In the genomic region with DNA sequence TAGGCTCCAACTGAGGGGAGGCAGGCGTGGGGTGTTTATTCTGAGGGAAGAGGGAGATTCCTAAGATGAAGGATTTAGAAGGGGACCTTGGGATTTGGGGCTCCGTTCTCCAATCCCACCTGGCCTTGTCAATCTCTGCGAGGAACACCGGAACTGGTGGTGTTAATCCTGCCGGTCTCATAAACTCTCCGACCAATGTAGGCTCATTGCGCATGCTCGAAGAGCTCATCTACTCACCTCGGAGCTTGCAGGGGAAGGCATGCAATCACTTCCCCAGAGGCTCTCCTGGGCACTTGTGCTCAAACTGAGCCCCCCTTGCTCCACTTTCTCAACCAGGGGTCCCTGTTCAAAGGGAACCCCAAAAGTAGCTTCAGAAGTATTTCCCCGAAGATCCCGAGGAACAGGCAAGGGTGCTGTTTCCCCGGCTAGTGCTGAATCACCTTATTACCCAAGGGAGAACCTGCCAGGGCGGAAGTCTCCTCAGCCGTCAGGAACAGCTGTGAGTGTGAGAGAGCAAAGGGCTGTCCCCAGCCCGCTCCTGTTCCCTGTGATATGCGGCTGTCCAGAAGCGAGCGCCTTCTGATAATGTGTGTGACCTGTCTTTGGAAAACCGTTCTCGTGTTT, we compare ENCODE assay signal across 10 mouse cellular contexts. TPM values are rescaled to one million over a fixed set of nuclear protein-coding genes. Genes with fewer than 3 reads are reported as not detected.
A peak's percentile ranks its signal among the peaks of the same experiment; 100 is the strongest.
DNase-seq lines count a peak whose midpoint lies in the region; ATAC-seq lines count a peak whose summit lies in the region.
"Had no signal": no experiment of that assay in that cellular context is flagged by ENCODE, and none has a peak within 500 bp of the region (broad histone marks: within the 10 kb centered on the region; RNA-seq: fewer than 3 reads in every experiment).

No protein-coding gene starts in this region.

- peak overlapping the region; percentile 45 for H3K4me2 ChIP-seq in hindbrain, embryonic 15.5 days
- H3K4me2 ChIP-seq in hindbrain, embryonic 11.5 days (replicated peaks; ENCODE audit: low read depth, low read length), result no peak overlapping the region
- peak overlapping the region; percentile 32 for H3K4me2 ChIP-seq in intestine, embryonic 16.5 days (ENCODE audit: low read depth, low read length)
- H3K4me2 ChIP-seq in neural tube, embryonic 15.5 days, result peak overlapping the region; percentile 31
- H3K4me2 ChIP-seq: liver, embryonic 13.5 days had no signal

- no peak overlapping the region for H3K4me3 ChIP-seq in hindbrain, embryonic 15.5 days
- no peak overlapping the region for H3K4me3 ChIP-seq in hindbrain, embryonic 11.5 days (ENCODE audit: low read depth, low read length)
- peak overlapping the region; percentile 25 for H3K4me3 ChIP-seq in intestine, embryonic 16.5 days (ENCODE audit: low read length)
- H3K4me3 ChIP-seq in neural tube, embryonic 15.5 days (replicated peaks), result no peak overlapping the region
- H3K4me3 ChIP-seq: liver, embryonic 13.5 days; stomach, embryonic 15.5 days had no signal

- no peak for DNase-seq in hindbrain, embryonic 11.5 days (ENCODE audit: low spot score)
- DNase-seq in embryo, embryonic 10.5 days (ENCODE audit: low spot score), result no peak
- DNase-seq in left cerebral cortex, postnatal 14 days (ENCODE audit: low spot score in 2 of 2), result no peak
- no peak for DNase-seq in cerebellum, adult 9-11 months
- DNase-seq: liver, embryonic 13.5 days had no signal

- WGBS in hindbrain, embryonic 15.5 days, result 66% methylated on average over 20 of the region's 20 CpGs
- 56% methylated on average over 20 of the region's 20 CpGs for WGBS in hindbrain, embryonic 11.5 days
- WGBS in intestine, embryonic 16.5 days, result 42% methylated on average over 20 of the region's 20 CpGs
- 54% methylated on average over 20 of the region's 20 CpGs for WGBS in neural tube, embryonic 15.5 days

- H3K9me3 ChIP-seq in hindbrain, embryonic 15.5 days, result no peaks in the 10 kb centered on the region
- no peaks in the 10 kb centered on the region for H3K9me3 ChIP-seq in hindbrain, embryonic 11.5 days (ENCODE audit: control insufficient read depth, low read length)
- no peaks in the 10 kb centered on the region for H3K9me3 ChIP-seq in intestine, embryonic 16.5 days (ENCODE audit: control insufficient read depth, low read length)
- H3K9me3 ChIP-seq in neural tube, embryonic 15.5 days (replicated peaks), result no peaks in the 10 kb centered on the region
- H3K9me3 ChIP-seq: liver, embryonic 13.5 days; stomach, embryonic 15.5 days had no signal

- ATAC-seq in hindbrain, embryonic 15.5 days (ENCODE audit: low FRiP score, low read depth), result no peak
- ATAC-seq in hindbrain, embryonic 11.5 days (ENCODE audit: low FRiP score), result no peak
- peak; percentile 90 for ATAC-seq in common myeloid progenitor, adult 5-6 weeks (replicated peaks; ENCODE audit: low read depth, poor library complexity, severe bottlenecking)
- ATAC-seq in intestine, embryonic 16.5 days, result peak; percentile 78; the same call in 1 of the 2 replicates
- ATAC-seq in neural tube, embryonic 15.5 days (ENCODE audit: low FRiP score), result no peak

- intact Hi-C loops in left cerebral cortex, postnatal 14 days (cut with DNase I), result loop anchor here (2.0 kb wide), 1 partner anchor 73 kb away; no protein-coding TSS in a partner anchor

- peaks cover 12% of the 10 kb centered on the region for H3K4me1 ChIP-seq in hindbrain, embryonic 15.5 days (replicated peaks)
- peaks cover 3% of the 10 kb centered on the region for H3K4me1 ChIP-seq in hindbrain, embryonic 11.5 days (replicated peaks; ENCODE audit: control insufficient read depth, insufficient read depth, low read length)
- H3K4me1 ChIP-seq in intestine, embryonic 16.5 days (ENCODE audit: control insufficient read depth, insufficient read depth, low read length), result peaks cover 23% of the 10 kb centered on the region
- H3K4me1 ChIP-seq in neural tube, embryonic 15.5 days, result peaks cover 37% of the 10 kb centered on the region

- H3K27ac ChIP-seq in hindbrain, embryonic 15.5 days (replicated peaks), result no peak overlapping the region
- no peak overlapping the region for H3K27ac ChIP-seq in hindbrain, embryonic 11.5 days (ENCODE audit: low read depth, low read length)
- H3K27ac ChIP-seq in intestine, embryonic 16.5 days (ENCODE audit: low read length), result no peak overlapping the region
- no peak overlapping the region for H3K27ac ChIP-seq in neural tube, embryonic 15.5 days (replicated peaks)
- H3K27ac ChIP-seq: liver, embryonic 13.5 days; stomach, embryonic 15.5 days had no signal

- H3K9ac ChIP-seq in hindbrain, embryonic 15.5 days, result no peak overlapping the region
- no peak overlapping the region for H3K9ac ChIP-seq in hindbrain, embryonic 11.5 days (ENCODE audit: low read depth, low read length)
- H3K9ac ChIP-seq in intestine, embryonic 16.5 days (ENCODE audit: low read depth, low read length), result no peak overlapping the region
- no peak overlapping the region for H3K9ac ChIP-seq in neural tube, embryonic 15.5 days (replicated peaks)
- H3K9ac ChIP-seq: liver, embryonic 13.5 days; stomach, embryonic 15.5 days had no signal

- no peaks in the 10 kb centered on the region for H3K36me3 ChIP-seq in hindbrain, embryonic 15.5 days
- no peaks in the 10 kb centered on the region for H3K36me3 ChIP-seq in hindbrain, embryonic 11.5 days (ENCODE audit: control insufficient read depth, insufficient read depth, low read length)
- H3K36me3 ChIP-seq in intestine, embryonic 16.5 days (ENCODE audit: control insufficient read depth, insufficient read depth, low read length), result no peaks in the 10 kb centered on the region
- H3K36me3 ChIP-seq in neural tube, embryonic 15.5 days, result no peaks in the 10 kb centered on the region
- H3K36me3 ChIP-seq: liver, embryonic 13.5 days; stomach, embryonic 15.5 days had no signal

- peaks cover 24% of the 10 kb centered on the region; the same call in 1 of the 2 replicates for H3K27me3 ChIP-seq in hindbrain, embryonic 15.5 days
- peaks cover 10% of the 10 kb centered on the region for H3K27me3 ChIP-seq in hindbrain, embryonic 11.5 days (ENCODE audit: control insufficient read depth, insufficient read depth, low read length)
- H3K27me3 ChIP-seq in intestine, embryonic 16.5 days (replicated peaks; ENCODE audit: control insufficient read depth, insufficient read depth, low read length), result 0 out of 2 replicates have a peak, but pooled peaks cover 3% of the 10 kb centered on the region
- H3K27me3 ChIP-seq in neural tube, embryonic 15.5 days (replicated peaks), result peaks cover 26% of the 10 kb centered on the region; the same call in 1 of the 2 replicates
- H3K27me3 ChIP-seq: stomach, embryonic 15.5 days had no signal

RNA-seq across cellular contexts. Expression of gene Itga9, which starts 5.6 kb away (rescaled TPM):
- 2.8 and 3.1 TPM in 2 replicates for polyA plus RNA-seq in hindbrain, embryonic 15.5 days (2015; fragmentation: Nextera tagmentation; extraction: Ambion mirVana)
- 4.0 and 6.3 TPM in 2 replicates for polyA plus RNA-seq in hindbrain, embryonic 11.5 days (2014; fragmentation: Nextera tagmentation; extraction: Ambion mirVana)
- 3.0 and 7.0 TPM in 2 replicates for total RNA-seq in common myeloid progenitor, adult 5-6 weeks (2017)
- 3.5 and 3.7 TPM in 2 replicates for polyA plus RNA-seq in intestine, embryonic 16.5 days (2015; fragmentation: Nextera tagmentation; extraction: Ambion mirVana)
- polyA plus RNA-seq in neural tube, embryonic 15.5 days (2015; fragmentation: Nextera tagmentation; extraction: Ambion mirVana), result 2.6 and 5.8 TPM in 2 replicates
- total RNA-seq in left cerebral cortex, postnatal 14 days (2021), result 1 to 10 TPM; 7.3 to 8.9 TPM

Comparison
In these comparisons a context has a peak if more than half of its experiments do, and no peak if none do; other contexts are left out.
1. ATAC-seq: peak in common myeloid progenitor, adult 5-6 weeks (single experiment) and intestine, embryonic 16.5 days (single experiment); none in hindbrain, embryonic 15.5 days (single experiment), hindbrain, embryonic 11.5 days (single experiment) and neural tube, embryonic 15.5 days (single experiment).